Mouse (Mus musculus): ENCODE results near the gene Gramd4.
"Not testable (repeated sequence)": the region's sequence is repeated elsewhere in the genome, so short reads cannot be mapped to it uniquely, and the experiment has no call there.

The Gramd4 gene

GRCm38 (mm10) chr15:86165811-86166590, 108.5 kb downstream of the Gramd4 start:
- DNase-seq (ENCODE audit: low spot score), result no peak

GRCm38 (mm10) chr15:86167032-86167655, 109.6 kb downstream of the Gramd4 start:
- no peak for DNase-seq (ENCODE audit: low spot score)

GRCm38 (mm10) chr15:86167787-86168504, 110.5 kb downstream of the Gramd4 start:
- DNase-seq (ENCODE audit: low spot score), result peak; percentile 41

GRCm38 (mm10) chr15:86168505-86168867, 111.0 kb downstream of the Gramd4 start:
- peak; percentile 57 for DNase-seq (ENCODE audit: low spot score)

GRCm38 (mm10) chr15:86168941-86169816, 111.7 kb downstream of the Gramd4 start:
- DNase-seq (ENCODE audit: low spot score), result no peak

GRCm38 (mm10) chr15:86169817-86170110, 112.3 kb downstream of the Gramd4 start:
- DNase-seq (ENCODE audit: low spot score), result peak; percentile 74

GRCm38 (mm10) chr15:86171316-86171715, 113.8 kb downstream of the Gramd4 start:
- no peak for DNase-seq (ENCODE audit: low spot score)

GRCm38 (mm10) chr15:86172124-86172523, 114.6 kb downstream of the Gramd4 start:
- DNase-seq (ENCODE audit: low spot score), result no peak

- no peak for DNase-seq (ENCODE audit: low spot score)
Measured at GRCm38 (mm10) chr15:86172526-86172925, 115.0 kb downstream of the Gramd4 start.

GRCm38 (mm10) chr15:86173136-86173985, 115.9 kb downstream of the Gramd4 start:
- DNase-seq (ENCODE audit: low spot score), result peak; percentile 47

GRCm38 (mm10) chr15:86175253-86176050, 118.0 kb downstream of the Gramd4 start:
- DNase-seq (ENCODE audit: low spot score), result no peak

GRCm38 (mm10) chr15:86176166-86176565, 118.7 kb downstream of the Gramd4 start:
- DNase-seq (ENCODE audit: low spot score), result no peak

GRCm38 (mm10) chr15:86176771-86177702, 119.5 kb downstream of the Gramd4 start:
- peak; percentile 44 for DNase-seq (ENCODE audit: low spot score)

GRCm38 (mm10) chr15:86177703-86178251, 120.3 kb downstream of the Gramd4 start:
- not testable (repeated sequence) for DNase-seq (ENCODE audit: low spot score)

GRCm38 (mm10) chr15:86178594-86178993, 121.1 kb downstream of the Gramd4 start:
- no peak for DNase-seq (ENCODE audit: low spot score)

- DNase-seq (ENCODE audit: low spot score), result no peak
Measured at GRCm38 (mm10) chr15:86180427-86180826, 122.9 kb downstream of the Gramd4 start.

GRCm38 (mm10) chr15:86181321-86181720, 123.8 kb downstream of the Gramd4 start:
- DNase-seq (ENCODE audit: low spot score), result not testable (repeated sequence)

GRCm38 (mm10) chr15:86181941-86182439, 124.5 kb downstream of the Gramd4 start:
- no peak for DNase-seq (ENCODE audit: low spot score)

GRCm38 (mm10) chr15:86182646-86183045, 125.2 kb downstream of the Gramd4 start:
- DNase-seq (ENCODE audit: low spot score), result peak; percentile 79

Data from lung, postnatal 25 days (tissue).